Mouse (Mus musculus) brain, embryonic 14.5 days (tissue): Measurements from ENCODE around the gene Fubp1.

Experiments used
- CTCF ChIP-seq: fragments of 200-500 bp; IDR thresholded peaks from 2 replicates; pipeline ENCODE4 v1.5.1; 2012; ENCODE audit warnings: inconsistent platforms, mild to moderate bottlenecking, moderate library complexity, borderline replicate concordance; ENCODE audit not compliant: insufficient read depth, insufficient read length; ENCODE audit errors: extremely low read depth
- POLR2A ChIP-seq: fragments of 200-500 bp; IDR thresholded peaks from 2 replicates; pipeline ENCODE4 v1.6.1; 2012; ENCODE audit warnings: mild to moderate bottlenecking, inconsistent platforms, borderline replicate concordance; ENCODE audit not compliant: poor library complexity, insufficient read depth, insufficient read length, severe bottlenecking; ENCODE audit errors: extremely low read depth

- TF ChIP-seq POLR2A (no peak), CTCF (no peak)
Measured at GRCm38 (mm10) chr3:152271876-152272275, 61.7 kb downstream of the Fubp1 start.
